Mouse (Mus musculus): ENCODE data around the gene Pira2. TPM values are rescaled to one million over a fixed set of nuclear protein-coding genes. Genes with fewer than 3 reads are reported as not detected.
"Not testable (repeated sequence)": the region's sequence is repeated elsewhere in the genome, so short reads cannot be mapped to it uniquely, and the experiment has no call there.

The Pira2 gene
- 0.39 and 0.53 TPM in 2 replicates for polyA plus RNA-seq (2012; rRNA removed)
- polyA plus RNA-seq (2014; fragmentation: Nextera tagmentation; extraction: Ambion mirVana): 1.5 and 1.9 TPM in 2 replicates

- not testable (repeated sequence) for H3K27me3 ChIP-seq (ENCODE audit: control insufficient read depth, insufficient read depth, low read length); H3K4me1 ChIP-seq (replicated peaks; ENCODE audit: control insufficient read depth in 2 of 2, insufficient read depth in 2 of 2, low read length in 1 of 2); H3K4me3 ChIP-seq (ENCODE audit: insufficient read depth in 1 of 2, low read depth in 2 of 2, low read length in 2 of 2); H3K9me3 ChIP-seq (ENCODE audit: control insufficient read depth, low read length); ATAC-seq (ENCODE audit: insufficient read depth); H3K9ac ChIP-seq (replicated peaks); DNase-seq (ENCODE audit: low read depth in 3 of 3, low spot score in 3 of 3); H3K36me3 ChIP-seq (replicated peaks; ENCODE audit: control insufficient read depth, insufficient read depth, low read depth); H3K27ac ChIP-seq; H3K4me2 ChIP-seq (ENCODE audit: low read depth)
- WGBS (ENCODE audit: insufficient replicate concordance): no CpG with 5 or more reads among the region's 2 CpGs
Observed at GRCm38 (mm10) chr7:3844951-3845350, at the start of gene Pira2. Pira2 (minus strand) TSS chr7:3845051.

- no CpG with 5 or more reads among the region's 1 CpGs for WGBS (ENCODE audit: insufficient replicate concordance)
- H3K4me2 ChIP-seq (ENCODE audit: low read depth); H3K4me1 ChIP-seq (replicated peaks; ENCODE audit: control insufficient read depth in 2 of 2, insufficient read depth in 2 of 2, low read length in 1 of 2); H3K9me3 ChIP-seq (ENCODE audit: control insufficient read depth, low read length); H3K36me3 ChIP-seq (replicated peaks; ENCODE audit: control insufficient read depth, insufficient read depth, low read depth); H3K27me3 ChIP-seq (ENCODE audit: control insufficient read depth, insufficient read depth, low read length); H3K4me3 ChIP-seq (ENCODE audit: insufficient read depth in 1 of 2, low read depth in 2 of 2, low read length in 2 of 2); H3K9ac ChIP-seq (replicated peaks); ATAC-seq (ENCODE audit: insufficient read depth); DNase-seq (ENCODE audit: low read depth in 3 of 3, low spot score in 3 of 3); H3K27ac ChIP-seq: not testable (repeated sequence)
Observed at GRCm38 (mm10) chr7:3875032-3875431, 30.2 kb upstream of the Pira2 start.

GRCm38 (mm10) chr7:3837854-3838253 is 7.0 kb downstream of the Pira2 start:
- not testable (repeated sequence) for H3K4me1 ChIP-seq (replicated peaks; ENCODE audit: control insufficient read depth in 2 of 2, insufficient read depth in 2 of 2, low read length in 1 of 2); H3K27me3 ChIP-seq (ENCODE audit: control insufficient read depth, insufficient read depth, low read length); H3K4me3 ChIP-seq (ENCODE audit: insufficient read depth in 1 of 2, low read depth in 2 of 2, low read length in 2 of 2); H3K36me3 ChIP-seq (replicated peaks; ENCODE audit: control insufficient read depth, insufficient read depth, low read depth); ATAC-seq (ENCODE audit: insufficient read depth); H3K9me3 ChIP-seq (ENCODE audit: control insufficient read depth, low read length); H3K4me2 ChIP-seq (ENCODE audit: low read depth); DNase-seq (ENCODE audit: low read depth in 3 of 3, low spot score in 3 of 3); H3K9ac ChIP-seq (replicated peaks); H3K27ac ChIP-seq
- no CpG with 5 or more reads among the region's 1 CpGs for WGBS (ENCODE audit: insufficient replicate concordance)

- not testable (repeated sequence) for H3K27me3 ChIP-seq (ENCODE audit: control insufficient read depth, insufficient read depth, low read length); H3K4me1 ChIP-seq (replicated peaks; ENCODE audit: control insufficient read depth in 2 of 2, insufficient read depth in 2 of 2, low read length in 1 of 2); H3K9me3 ChIP-seq (ENCODE audit: control insufficient read depth, low read length); H3K27ac ChIP-seq; H3K36me3 ChIP-seq (replicated peaks; ENCODE audit: control insufficient read depth, insufficient read depth, low read depth); H3K9ac ChIP-seq (replicated peaks); ATAC-seq (ENCODE audit: insufficient read depth); H3K4me3 ChIP-seq (ENCODE audit: insufficient read depth in 1 of 2, low read depth in 2 of 2, low read length in 2 of 2); H3K4me2 ChIP-seq (ENCODE audit: low read depth); DNase-seq (ENCODE audit: low read depth in 3 of 3, low spot score in 3 of 3)
Observed at GRCm38 (mm10) chr7:3830633-3831032, 14.2 kb downstream of the Pira2 start.

- not testable (repeated sequence) for H3K4me3 ChIP-seq (ENCODE audit: insufficient read depth in 1 of 2, low read depth in 2 of 2, low read length in 2 of 2); DNase-seq (ENCODE audit: low read depth in 3 of 3, low spot score in 3 of 3); H3K4me1 ChIP-seq (replicated peaks; ENCODE audit: control insufficient read depth in 2 of 2, insufficient read depth in 2 of 2, low read length in 1 of 2); H3K9me3 ChIP-seq (ENCODE audit: control insufficient read depth, low read length); H3K36me3 ChIP-seq (replicated peaks; ENCODE audit: control insufficient read depth, insufficient read depth, low read depth); H3K9ac ChIP-seq (replicated peaks); H3K27me3 ChIP-seq (ENCODE audit: control insufficient read depth, insufficient read depth, low read length); H3K4me2 ChIP-seq (ENCODE audit: low read depth); ATAC-seq (ENCODE audit: insufficient read depth); H3K27ac ChIP-seq
- 27% methylated on average over 1 of the region's 3 CpGs for WGBS (ENCODE audit: insufficient replicate concordance)
Observed at GRCm38 (mm10) chr7:3825599-3825998, 19.3 kb downstream of the Pira2 start, which contains the start of gene Gm15448. Gm15448 (minus strand) TSS chr7:3825687.

GRCm38 (mm10) chr7:3811912-3812311 is 32.9 kb downstream of the Pira2 start:
- H3K9me3 ChIP-seq (ENCODE audit: control insufficient read depth, low read length); H3K4me2 ChIP-seq (ENCODE audit: low read depth); H3K4me1 ChIP-seq (replicated peaks; ENCODE audit: control insufficient read depth in 2 of 2, insufficient read depth in 2 of 2, low read length in 1 of 2); H3K4me3 ChIP-seq (ENCODE audit: insufficient read depth in 1 of 2, low read depth in 2 of 2, low read length in 2 of 2); DNase-seq (ENCODE audit: low read depth in 3 of 3, low spot score in 3 of 3); H3K36me3 ChIP-seq (replicated peaks; ENCODE audit: control insufficient read depth, insufficient read depth, low read depth); H3K27me3 ChIP-seq (ENCODE audit: control insufficient read depth, insufficient read depth, low read length); ATAC-seq (ENCODE audit: insufficient read depth); H3K27ac ChIP-seq; H3K9ac ChIP-seq (replicated peaks): not testable (repeated sequence)
- peak; percentile 21; the same call in 1 of the 2 replicates for TF ChIP-seq CTCF (IDR thresholded peaks at IDR 0.05; ENCODE audit: low read depth)

- not testable (repeated sequence) for H3K27me3 ChIP-seq (ENCODE audit: control insufficient read depth, insufficient read depth, low read length); H3K4me1 ChIP-seq (replicated peaks; ENCODE audit: control insufficient read depth in 2 of 2, insufficient read depth in 2 of 2, low read length in 1 of 2); ATAC-seq (ENCODE audit: insufficient read depth); H3K4me3 ChIP-seq (ENCODE audit: insufficient read depth in 1 of 2, low read depth in 2 of 2, low read length in 2 of 2); H3K27ac ChIP-seq; H3K36me3 ChIP-seq (replicated peaks; ENCODE audit: control insufficient read depth, insufficient read depth, low read depth); H3K9me3 ChIP-seq (ENCODE audit: control insufficient read depth, low read length); H3K9ac ChIP-seq (replicated peaks); DNase-seq (ENCODE audit: low read depth in 3 of 3, low spot score in 3 of 3); H3K4me2 ChIP-seq (ENCODE audit: low read depth)
- 79% methylated on average over 4 of the region's 4 CpGs for WGBS (ENCODE audit: insufficient replicate concordance)
Observed at GRCm38 (mm10) chr7:3802935-3803334, 41.9 kb downstream of the Pira2 start.

GRCm38 (mm10) chr7:3799940-3800339 is 44.9 kb downstream of the Pira2 start:
- not testable (repeated sequence) for H3K27ac ChIP-seq; H3K4me2 ChIP-seq (ENCODE audit: low read depth); H3K4me1 ChIP-seq (replicated peaks; ENCODE audit: control insufficient read depth in 2 of 2, insufficient read depth in 2 of 2, low read length in 1 of 2); H3K4me3 ChIP-seq (ENCODE audit: insufficient read depth in 1 of 2, low read depth in 2 of 2, low read length in 2 of 2); H3K9ac ChIP-seq (replicated peaks); DNase-seq (ENCODE audit: low read depth in 3 of 3, low spot score in 3 of 3); H3K9me3 ChIP-seq (ENCODE audit: control insufficient read depth, low read length); ATAC-seq (ENCODE audit: insufficient read depth); H3K27me3 ChIP-seq (ENCODE audit: control insufficient read depth, insufficient read depth, low read length); H3K36me3 ChIP-seq (replicated peaks; ENCODE audit: control insufficient read depth, insufficient read depth, low read depth)
- 41% methylated on average over 3 of the region's 3 CpGs for WGBS (ENCODE audit: insufficient replicate concordance)
